Mouse (Mus musculus): ENCODE results near the gene Sgsm1. TPM values are rescaled to one million over a fixed set of nuclear protein-coding genes. Genes with fewer than 3 reads are reported as not detected.
A peak's percentile ranks its signal among the peaks of the same experiment; 100 is the strongest.

Sgsm1 gene
- polyA plus RNA-seq, 1 experiment from 2014 or later: 9.8 TPM

DNA sequence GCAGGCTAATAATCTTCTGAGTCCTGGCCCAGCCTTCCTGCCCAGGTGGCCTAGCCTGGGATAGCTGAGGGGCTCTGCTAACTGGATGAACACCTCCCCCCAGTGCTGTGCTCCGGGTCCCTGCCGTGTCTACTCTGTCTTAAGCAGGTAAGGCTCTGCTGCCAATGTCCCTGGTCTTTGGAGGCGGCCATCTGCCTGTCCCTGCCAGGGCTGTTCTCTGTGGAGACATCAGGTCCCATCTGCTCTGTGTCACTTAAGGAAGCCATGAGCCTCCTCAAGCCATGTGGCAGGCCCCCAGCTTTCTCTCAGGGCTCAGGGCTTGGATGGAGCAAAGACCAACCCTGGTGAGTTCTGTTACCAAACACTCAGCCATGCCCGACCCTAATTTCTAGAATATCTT is 19.5 kb downstream of the Sgsm1 start:
- Histone ChIP-seq H3K4me1 (peaks cover 22% of the 10 kb centered on the region), H3K9ac (no peak overlapping the region), H3K4me2 (no peak overlapping the region), H3K4me3 (no peak overlapping the region), H3K27me3 (peaks cover 39% of the 10 kb centered on the region), H3K9me3 (replicated peaks) (no peaks in the 10 kb centered on the region; the same call in 1 of the 2 replicates), H3K27ac (no peak overlapping the region), H3K36me3 (ENCODE audit: poor library complexity, severe bottlenecking) (no peaks in the 10 kb centered on the region)
- ATAC-seq: no peak
- 88% methylated on average over 4 of the region's 4 CpGs for WGBS

DNA sequence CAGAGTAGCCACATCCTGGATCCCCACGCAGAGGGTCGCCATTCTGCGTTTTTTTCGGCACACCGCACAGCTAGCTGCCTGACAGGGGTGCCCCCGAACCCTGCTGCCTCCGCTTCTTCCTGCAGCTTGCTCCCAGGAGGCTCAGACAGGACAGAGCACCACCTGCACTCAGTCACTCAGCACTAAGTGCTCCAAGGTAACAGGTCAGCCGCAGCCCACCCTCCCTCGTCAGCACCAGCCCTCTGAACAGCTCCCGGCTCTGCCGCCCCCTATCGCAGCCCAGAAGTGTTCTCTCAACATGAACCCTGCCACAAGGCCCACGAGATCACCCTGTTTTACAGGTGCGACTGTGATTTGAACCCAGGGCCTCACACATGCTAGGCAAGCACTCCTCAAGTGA is 20.4 kb downstream of the Sgsm1 start:
- H3K9me3 ChIP-seq (replicated peaks): no peaks in the 10 kb centered on the region; the same call in 1 of the 2 replicates
- no peak overlapping the region for H3K4me3 ChIP-seq
- no peak overlapping the region for H3K9ac ChIP-seq
- peaks cover 22% of the 10 kb centered on the region for H3K4me1 ChIP-seq
- 41% methylated on average over 14 of the region's 14 CpGs for WGBS
- H3K4me2 ChIP-seq: no peak overlapping the region
- H3K27me3 ChIP-seq: peaks cover 41% of the 10 kb centered on the region
- ATAC-seq: no peak
- H3K36me3 ChIP-seq (ENCODE audit: poor library complexity, severe bottlenecking): no peaks in the 10 kb centered on the region
- H3K27ac ChIP-seq: no peak overlapping the region

DNA sequence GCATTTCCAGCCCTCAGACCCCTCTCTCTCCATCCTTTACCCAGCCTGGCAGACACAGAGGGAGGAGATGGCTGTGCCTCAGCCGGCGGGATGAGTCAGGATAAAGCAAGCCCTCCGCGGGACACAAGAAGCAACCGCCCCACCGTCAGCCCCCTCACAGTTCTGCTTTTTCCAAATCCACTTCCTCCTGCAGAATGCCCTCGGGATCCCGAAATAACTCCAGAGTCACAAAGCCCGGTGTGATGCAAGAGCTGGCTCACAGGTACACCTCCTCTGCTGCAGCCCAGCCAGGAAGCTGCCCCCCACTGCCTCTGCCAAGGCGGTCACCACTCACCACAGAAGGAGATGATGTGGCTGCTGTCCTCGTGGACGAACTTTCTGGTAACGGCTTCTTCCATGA is 22.1 kb downstream of the Sgsm1 start:
- H3K4me1 ChIP-seq: peaks cover 22% of the 10 kb centered on the region
- no peak for ATAC-seq
- H3K36me3 ChIP-seq (ENCODE audit: poor library complexity, severe bottlenecking): no peaks in the 10 kb centered on the region
- H3K4me2 ChIP-seq: no peak overlapping the region
- no peak overlapping the region for H3K4me3 ChIP-seq
- no peak overlapping the region for H3K9ac ChIP-seq
- H3K9me3 ChIP-seq (replicated peaks): no peaks in the 10 kb centered on the region; the same call in 1 of the 2 replicates
- 48% methylated on average over 13 of the region's 13 CpGs for WGBS
- H3K27ac ChIP-seq: no peak overlapping the region
- H3K27me3 ChIP-seq: peaks cover 45% of the 10 kb centered on the region

DNA sequence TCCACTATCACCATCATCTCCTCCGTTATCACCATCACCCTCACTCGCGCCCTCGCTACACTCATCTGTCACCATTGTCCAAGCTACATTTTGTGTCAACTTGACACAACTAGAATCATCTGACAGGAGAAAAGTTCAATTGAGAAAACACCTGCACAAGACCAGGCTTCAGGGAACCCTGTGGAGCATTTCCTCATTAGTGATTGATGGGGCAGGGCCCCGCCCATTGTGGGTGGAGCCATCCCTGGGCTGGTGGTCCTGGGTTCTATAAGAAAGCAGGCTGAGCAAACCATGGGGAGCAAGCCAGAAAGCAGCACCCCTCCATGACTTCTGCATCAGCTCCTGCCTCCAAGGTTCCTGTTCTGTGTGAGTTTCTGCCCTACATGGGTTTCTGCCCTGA is 22.8 kb downstream of the Sgsm1 start:
- Histone ChIP-seq H3K4me2 (no peak overlapping the region), H3K36me3 (ENCODE audit: poor library complexity, severe bottlenecking) (peaks cover under 1% of the 10 kb centered on the region; the same call in 1 of the 2 replicates), H3K27ac (no peak overlapping the region), H3K4me3 (no peak overlapping the region), H3K9me3 (replicated peaks) (no peaks in the 10 kb centered on the region; the same call in 1 of the 2 replicates), H3K27me3 (peaks cover 45% of the 10 kb centered on the region), H3K9ac (no peak overlapping the region), H3K4me1 (peaks cover 19% of the 10 kb centered on the region)
- no peak for ATAC-seq
- WGBS: 55% methylated on average over 5 of the region's 5 CpGs

- Histone ChIP-seq H3K27me3 (peaks cover 45% of the 10 kb centered on the region), H3K4me2 (peak overlapping the region; percentile 57), H3K4me1 (peaks cover 11% of the 10 kb centered on the region), H3K36me3 (ENCODE audit: poor library complexity, severe bottlenecking) (peaks cover 7% of the 10 kb centered on the region; the same call in 1 of the 2 replicates), H3K9me3 (replicated peaks) (no peaks in the 10 kb centered on the region; the same call in 1 of the 2 replicates), H3K4me3 (peak overlapping the region; percentile 29), H3K9ac (peak overlapping the region; percentile 50), H3K27ac (no peak overlapping the region)
- 2% methylated on average over 57 of the region's 60 CpGs for whole genome bisulfite sequencing
- ATAC-seq: peak; percentile 42; the same call in 1 of the 2 replicates
Measured at GRCm38 (mm10) chr5:113286591-113287520, 23.7 kb downstream of the Sgsm1 start.

DNA sequence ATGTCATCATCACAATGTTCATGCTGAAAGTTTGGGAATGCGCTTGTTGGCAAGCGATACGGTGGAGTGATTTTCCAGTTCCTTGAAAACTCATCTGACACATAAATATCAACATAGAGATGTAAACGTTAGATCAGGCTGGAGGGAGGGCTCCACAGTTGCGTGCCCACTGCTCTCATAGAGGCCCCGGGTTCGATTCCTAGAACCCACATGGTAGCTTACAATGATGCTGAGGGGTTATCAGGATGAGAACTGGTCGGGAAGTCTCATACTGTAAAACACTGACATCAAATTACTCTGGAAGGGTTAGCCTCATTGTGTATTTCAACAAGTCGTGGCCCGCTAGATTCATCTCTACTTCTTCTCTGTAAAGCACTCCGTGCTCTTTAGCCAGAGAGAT is 24.5 kb downstream of the Sgsm1 start:
- Histone ChIP-seq H3K4me1 (peaks cover 11% of the 10 kb centered on the region), H3K27me3 (peaks cover 45% of the 10 kb centered on the region), H3K27ac (no peak overlapping the region), H3K4me3 (no peak overlapping the region), H3K36me3 (ENCODE audit: poor library complexity, severe bottlenecking) (peaks cover 7% of the 10 kb centered on the region; the same call in 1 of the 2 replicates), H3K9ac (no peak overlapping the region), H3K9me3 (replicated peaks) (no peaks in the 10 kb centered on the region; the same call in 1 of the 2 replicates), H3K4me2 (no peak overlapping the region)
- WGBS: 78% methylated on average over 11 of the region's 11 CpGs
- no peak for ATAC-seq

DNA sequence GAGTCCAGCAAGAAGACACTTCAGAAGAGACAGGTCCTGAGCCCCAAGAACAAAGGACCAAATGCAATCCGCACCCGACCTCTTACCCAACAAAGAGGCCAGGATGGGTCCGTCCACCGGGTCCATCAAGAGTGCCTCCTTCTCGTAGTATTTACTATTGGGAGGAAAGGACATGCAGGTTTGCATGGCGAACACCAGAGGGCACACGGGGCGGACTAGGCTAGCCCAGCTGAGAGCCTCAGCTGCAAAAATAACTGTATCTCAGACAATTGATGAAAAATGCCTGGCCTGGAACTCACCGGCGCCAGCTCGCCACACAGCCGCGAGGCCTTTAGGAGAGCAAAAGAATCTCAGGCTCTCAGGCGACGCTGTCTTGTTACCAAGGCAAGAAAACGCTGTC is 25.0 kb downstream of the Sgsm1 start:
- no peak overlapping the region for H3K4me2 ChIP-seq
- H3K36me3 ChIP-seq (ENCODE audit: poor library complexity, severe bottlenecking): peaks cover 7% of the 10 kb centered on the region; the same call in 1 of the 2 replicates
- no peak for ATAC-seq
- peaks cover 14% of the 10 kb centered on the region for H3K4me1 ChIP-seq
- H3K9ac ChIP-seq: no peak overlapping the region
- WGBS: 62% methylated on average over 16 of the region's 16 CpGs
- no peak overlapping the region for H3K4me3 ChIP-seq
- H3K27ac ChIP-seq: no peak overlapping the region
- no peaks in the 10 kb centered on the region; the same call in 1 of the 2 replicates for H3K9me3 ChIP-seq (replicated peaks)
- H3K27me3 ChIP-seq: peaks cover 45% of the 10 kb centered on the region

- WGBS: 84% methylated on average over 2 of the region's 2 CpGs
- Histone ChIP-seq H3K4me2 (no peak overlapping the region), H3K36me3 (ENCODE audit: poor library complexity, severe bottlenecking) (peaks cover 14% of the 10 kb centered on the region; the same call in 1 of the 2 replicates), H3K4me3 (no peak overlapping the region), H3K4me1 (peaks cover 21% of the 10 kb centered on the region), H3K9me3 (replicated peaks) (no peaks in the 10 kb centered on the region; the same call in 1 of the 2 replicates), H3K27me3 (peaks cover 28% of the 10 kb centered on the region), H3K27ac (no peak overlapping the region), H3K9ac (no peak overlapping the region)
- no peak for ATAC-seq
Measured at GRCm38 (mm10) chr5:113283726-113284125, 26.9 kb downstream of the Sgsm1 start.

DNA sequence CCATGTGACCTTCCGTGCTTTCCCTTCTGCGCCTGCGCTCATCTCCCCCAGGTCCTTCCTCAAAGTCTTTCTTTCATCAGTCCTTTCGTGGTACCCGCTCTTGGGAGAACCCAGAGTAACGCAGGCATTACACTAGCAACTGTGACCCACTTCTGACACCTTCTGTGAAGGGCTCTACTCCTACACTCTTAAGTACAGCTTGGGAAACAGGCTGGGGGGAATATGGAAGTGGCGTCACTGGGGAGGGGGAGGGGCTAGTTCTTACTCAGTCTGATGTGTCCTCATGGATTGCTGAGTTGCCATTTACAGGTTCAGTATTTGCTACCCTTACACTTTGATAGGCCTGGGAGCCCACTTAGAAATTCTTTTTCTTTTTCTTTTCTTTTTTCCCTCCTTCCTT is 29.0 kb downstream of the Sgsm1 start:
- Histone ChIP-seq H3K9ac (no peak overlapping the region), H3K9me3 (replicated peaks) (no peaks in the 10 kb centered on the region), H3K27me3 (peaks cover 6% of the 10 kb centered on the region; the same call in 1 of the 2 replicates), H3K4me1 (0 out of 2 replicates have a peak, but pooled peaks cover 11% of the 10 kb centered on the region), H3K4me3 (no peak overlapping the region), H3K36me3 (ENCODE audit: poor library complexity, severe bottlenecking) (peaks cover 26% of the 10 kb centered on the region; the same call in 1 of the 2 replicates), H3K27ac (no peak overlapping the region), H3K4me2 (no peak overlapping the region)
- WGBS: 95% methylated on average over 7 of the region's 7 CpGs
- no peak for ATAC-seq

- Histone ChIP-seq H3K27me3 (peaks cover 6% of the 10 kb centered on the region; the same call in 1 of the 2 replicates), H3K4me3 (peak overlapping the region; percentile 22), H3K9ac (0 out of 2 replicates have a peak overlapping the region, but pooled peaks have one; percentile 10), H3K4me1 (0 out of 2 replicates have a peak, but pooled peaks cover 10% of the 10 kb centered on the region), H3K27ac (no peak overlapping the region), H3K4me2 (peak overlapping the region; percentile 46), H3K36me3 (ENCODE audit: poor library complexity, severe bottlenecking) (peaks cover 38% of the 10 kb centered on the region), H3K9me3 (replicated peaks) (no peaks in the 10 kb centered on the region)
- peak; percentile 65 for ATAC-seq
- 32% methylated on average over 15 of the region's 15 CpGs for WGBS
Measured at GRCm38 (mm10) chr5:113280138-113280856, 30.3 kb downstream of the Sgsm1 start.

- Histone ChIP-seq H3K4me2 (no peak overlapping the region), H3K4me1 (0 out of 2 replicates have a peak, but pooled peaks cover 10% of the 10 kb centered on the region)
Measured at GRCm38 (mm10) chr5:113275839-113276238, 34.7 kb downstream of the Sgsm1 start.

More at GRCm38 (mm10) chr5:113275839-113276238, 34.7 kb downstream of the Sgsm1 start:
- 76% methylated on average over 10 of the region's 10 CpGs for WGBS
- no peaks in the 10 kb centered on the region for H3K27me3 ChIP-seq
- H3K9ac ChIP-seq: no peak overlapping the region
- H3K27ac ChIP-seq: no peak overlapping the region
- ATAC-seq: no peak
- peaks cover 54% of the 10 kb centered on the region for H3K36me3 ChIP-seq (ENCODE audit: poor library complexity, severe bottlenecking)
- H3K9me3 ChIP-seq (replicated peaks): no peaks in the 10 kb centered on the region
- no peak overlapping the region for H3K4me3 ChIP-seq

Data from forebrain, embryonic 13.5 days (tissue).